Mouse (Mus musculus): Measurements from ENCODE around the gene Mif4gd.

GRCm38 (mm10) chr11:115660376-115660775 is 47.6 kb upstream of the Mif4gd start:
- TF ChIP-seq POLR2A (IDR thresholded peaks at IDR 0.05; ENCODE audit: insufficient read depth, low read depth, low read length) (no peak), CTCF (IDR thresholded peaks at IDR 0.05) (no peak), EP300 (IDR thresholded peaks at IDR 0.05; ENCODE audit: insufficient read depth, low read depth, low read length) (no peak)
